Mouse (Mus musculus) common myeloid progenitor, adult 5-6 weeks (primary cell): ENCODE measurements around the gene Secisbp2l. TPM values are rescaled to one million over a fixed set of nuclear protein-coding genes. Genes with fewer than 3 reads are reported as not detected.

Experiments
- ATAC-seq: replicated peaks from 2 replicates; pipeline ENCODE4 v1.8.0; 2016; ENCODE audit warnings: low read depth, mild to moderate bottlenecking, moderate TSS enrichment, inconsistent platforms; ENCODE audit not compliant: poor library complexity, severe bottlenecking
- total RNA-seq: library from RNA; stranded (forward); fragments of 200-1000, 187-1606 nt; gene quantifications from 2 replicates; pipeline ENCODE4 v1.2.3, GENCODE M21; 2017

Gene Secisbp2l
- total RNA-seq, 1 experiment from 2014 or later, result 19.7 TPM

- no peak for ATAC-seq
These were observed 2.4 kb upstream of the Secisbp2l start for GRCm38 (mm10) chr2:125785021-125785420.

- ATAC-seq, result no peak
These were observed 1.7 kb upstream of the Secisbp2l start for GRCm38 (mm10) chr2:125784392-125784791.

GRCm38 (mm10) chr2:125783868-125784267, 1.2 kb upstream of the Secisbp2l start:
- ATAC-seq, result no peak

- no peak for ATAC-seq
These were observed 522 bp downstream of the Secisbp2l start for GRCm38 (mm10) chr2:125781978-125782718.

GRCm38 (mm10) chr2:125781006-125781405, 1.7 kb downstream of the Secisbp2l start:
- no peak for ATAC-seq

GRCm38 (mm10) chr2:125778380-125778779, 4.3 kb downstream of the Secisbp2l start:
- ATAC-seq, result no peak

GRCm38 (mm10) chr2:125777018-125777417, 5.7 kb downstream of the Secisbp2l start:
- ATAC-seq, result no peak

- no peak for ATAC-seq
These were observed 7.0 kb downstream of the Secisbp2l start for GRCm38 (mm10) chr2:125775661-125776060.

- peak; percentile 36 for ATAC-seq
These were observed 7.8 kb downstream of the Secisbp2l start for GRCm38 (mm10) chr2:125774846-125775245.

- ATAC-seq, result peak; percentile 78
These were observed 17.6 kb downstream of the Secisbp2l start for GRCm38 (mm10) chr2:125765029-125765428.

GRCm38 (mm10) chr2:125764531-125764930, 18.1 kb downstream of the Secisbp2l start:
- no peak for ATAC-seq

GRCm38 (mm10) chr2:125749330-125749729, 33.3 kb downstream of the Secisbp2l start:
- no peak for ATAC-seq

GRCm38 (mm10) chr2:125739338-125739737, 43.3 kb downstream of the Secisbp2l start:
- no peak for ATAC-seq

GRCm38 (mm10) chr2:125738718-125739117, 44.0 kb downstream of the Secisbp2l start:
- no peak for ATAC-seq

- ATAC-seq, result no peak
These were observed 46.7 kb downstream of the Secisbp2l start for GRCm38 (mm10) chr2:125736025-125736343.

- no peak for ATAC-seq
These were observed 47.2 kb downstream of the Secisbp2l start for GRCm38 (mm10) chr2:125735333-125736024.

- no peak for ATAC-seq
These were observed 47.9 kb downstream of the Secisbp2l start for GRCm38 (mm10) chr2:125734741-125735140.

- ATAC-seq, result peak; percentile 94
These were observed 50.7 kb downstream of the Secisbp2l start for GRCm38 (mm10) chr2:125731763-125732560.

GRCm38 (mm10) chr2:125724546-125725114, 58.0 kb downstream of the Secisbp2l start:
- ATAC-seq, result peak; percentile 43; the same call in 1 of the 2 replicates

GRCm38 (mm10) chr2:125724086-125724430, 58.6 kb downstream of the Secisbp2l start, which contains the start of gene Shc4:
Shc4 (minus strand) TSS chr2:125724148.
- ATAC-seq, result peak; percentile 37; the same call in 1 of the 2 replicates
